Mouse (Mus musculus) left cerebral cortex, adult 2 months (tissue): ENCODE data around the gene Srprb. TPM values are rescaled to one million over a fixed set of nuclear protein-coding genes. Genes with fewer than 3 reads are reported as not detected.

Experiments
- DNase-seq, 2 experiments: peaks; one replicate each; pipeline ENCODE4 v3.0.0; 2021 to 2022; ENCODE audit warnings: low spot score in 2 of 2, mixed read lengths in 1 of 2; ENCODE audit errors: extremely low spot score in 1 of 2
- H3K27ac ChIP-seq: fragments of 200-600 bp; 2 replicates; pipeline ENCODE4 v1.8.1; 2022
- H3K4me3 ChIP-seq: fragments of 200-600 bp; 2 replicates; pipeline ENCODE4 v1.8.1; 2022
- CTCF ChIP-seq: fragments of 200-600 bp; IDR thresholded peaks from 2 replicates; pipeline ENCODE4 v1.8.1; 2022; ENCODE audit warnings: antibody characterized with exemption, mild to moderate bottlenecking, moderate library complexity
- intact Hi-C: fragments of 180-260 bp; cut with DNase I; formaldehyde crosslinking; loops from one replicate; pipeline ENCODE4 v1.15.1; 2025
- long read RNA-seq, 2 experiments: library from polyadenylated mRNA; stranded (forward); transcript quantifications; one replicate each; pipeline ENCODE4 v2.0.0; 2021; ENCODE audit warnings: borderline mapping rate in 2 of 2
- total RNA-seq, 2 experiments: library from RNA; stranded (reverse); gene quantifications; 2 replicates each; pipeline ENCODE4 v1.2.3; 2021

The Srprb gene
- total RNA-seq, result 10 to 100 TPM; 17.6 to 20.5 TPM
- long read RNA-seq, experiment 1, transcript Srprb-201 (7 exons, 3,064 nt), result major isoform, 18 of 23 reads
- long read RNA-seq, experiment 1, partial matches to known transcripts, result 0 of 23 reads
- long read RNA-seq, experiment 1, other reads (novel, unspliced or antisense), result 4 of 23 reads
- long read RNA-seq, experiment 2, transcript Srprb-201 (7 exons, 3,064 nt), result major isoform, 15 of 17 reads
- long read RNA-seq, experiment 2, partial matches to known transcripts, result 0 of 17 reads
- long read RNA-seq, experiment 2, other reads (novel, unspliced or antisense), result 2 of 17 reads

DNA sequence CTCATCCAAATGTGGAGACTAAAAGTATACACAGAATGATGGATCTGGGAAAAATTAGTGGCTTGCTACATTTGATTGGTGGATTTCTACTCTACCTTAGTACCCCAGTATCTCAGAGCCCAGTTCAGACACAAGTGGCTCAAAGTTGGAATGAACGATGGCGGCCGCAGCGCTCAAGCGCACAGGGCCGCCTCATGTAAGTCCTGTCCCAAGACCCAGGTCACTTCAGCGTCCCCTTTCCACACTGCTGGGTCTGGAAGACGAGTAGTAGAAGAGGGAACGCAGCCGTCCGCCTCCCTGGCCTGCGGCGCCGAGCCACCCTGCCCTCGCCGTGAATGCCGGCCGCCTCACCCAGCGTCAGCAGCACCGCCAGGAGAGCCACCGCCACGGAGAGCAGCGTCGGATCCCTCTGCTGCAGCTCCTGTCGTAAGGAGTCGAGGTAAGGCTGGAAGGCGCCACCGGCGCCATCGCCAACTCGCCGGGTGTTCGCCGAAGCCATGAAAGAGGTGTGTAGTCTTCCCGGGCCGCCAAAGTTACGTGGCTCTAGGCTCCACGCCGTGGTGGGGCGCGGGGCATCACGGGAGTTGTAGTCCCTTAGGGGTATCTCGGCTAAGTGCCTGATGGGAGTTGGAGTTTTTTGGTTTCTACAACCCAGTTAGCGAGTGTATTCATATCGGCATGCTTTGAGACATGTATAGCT is at the start of gene Srprb:
Gene Srprb (minus strand): TSS at position 577 of the 700 bp plus-strand sequence.
- intact Hi-C loops, result loop anchor here (5.0 kb wide), 1 partner anchor 109 kb away; no protein-coding TSS in a partner anchor
- DNase-seq, result peak; percentile 93 to 94
- H3K27ac ChIP-seq, result peak within 1 kb of the TSS; percentile 78
- peak within 1 kb of the TSS; percentile 74 for H3K4me3 ChIP-seq
- no peak for TF ChIP-seq CTCF

DNA sequence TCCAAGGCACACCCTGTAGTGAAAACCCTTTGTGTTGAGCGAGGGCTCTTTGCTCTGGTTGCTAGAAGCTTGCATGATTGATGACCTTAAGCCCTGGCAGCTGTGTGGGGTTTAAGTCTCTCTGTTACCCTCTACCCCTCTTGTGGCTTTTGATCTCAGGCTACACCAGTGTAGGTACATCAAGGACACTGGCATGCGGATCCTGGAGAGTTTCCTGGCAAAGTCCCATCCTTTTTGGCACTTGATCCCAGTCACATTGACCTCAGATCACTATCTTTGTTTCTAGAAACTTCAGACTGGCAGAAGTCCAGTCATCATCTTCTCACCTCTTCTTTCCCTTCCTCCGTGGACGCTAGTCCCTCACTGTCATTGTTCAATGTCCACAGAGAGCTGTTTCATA is 46.7 kb upstream of the Srprb start:
- intact Hi-C loops, result no loop called here
- Histone ChIP-seq H3K27ac (no peak overlapping the region), H3K4me3 (no peak overlapping the region)
- DNase-seq, result no peak
- no peak for TF ChIP-seq CTCF

DNA sequence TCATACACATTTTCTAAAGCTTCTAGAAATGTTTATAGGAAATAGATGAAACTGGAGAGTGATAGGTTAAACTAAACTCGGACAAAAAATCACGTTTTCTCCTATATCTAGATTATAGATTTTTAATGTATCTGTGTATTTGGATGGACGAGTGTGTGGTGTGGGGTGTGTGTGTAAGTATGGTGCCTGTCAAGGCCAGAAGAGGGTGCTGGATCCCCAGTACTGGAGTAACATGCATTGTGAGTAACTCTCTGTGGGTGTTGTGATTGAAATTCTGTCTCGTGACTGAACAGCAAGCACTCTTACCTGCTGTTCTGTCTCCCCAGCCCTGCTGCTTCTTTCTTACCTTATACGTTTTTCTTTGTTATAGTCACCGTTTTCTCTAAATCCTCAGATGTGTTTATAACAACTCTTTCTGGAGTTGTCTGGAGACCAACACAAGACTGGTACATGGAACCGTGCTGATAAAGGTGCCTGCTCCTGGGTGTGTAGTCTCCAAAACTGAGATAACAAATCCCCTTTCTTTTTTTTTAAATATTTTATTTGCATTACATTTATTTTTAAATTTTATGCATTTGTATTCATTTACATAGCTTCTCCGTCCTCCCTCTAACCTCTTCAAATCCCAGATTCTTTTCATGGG is 44.7 kb upstream of the Srprb start:
- no peak; the same call in none of the 2 replicates for TF ChIP-seq CTCF
- no peak for DNase-seq
- Histone ChIP-seq H3K4me3 (no peak overlapping the region), H3K27ac (no peak overlapping the region)
- intact Hi-C loops, result no loop called here

DNA sequence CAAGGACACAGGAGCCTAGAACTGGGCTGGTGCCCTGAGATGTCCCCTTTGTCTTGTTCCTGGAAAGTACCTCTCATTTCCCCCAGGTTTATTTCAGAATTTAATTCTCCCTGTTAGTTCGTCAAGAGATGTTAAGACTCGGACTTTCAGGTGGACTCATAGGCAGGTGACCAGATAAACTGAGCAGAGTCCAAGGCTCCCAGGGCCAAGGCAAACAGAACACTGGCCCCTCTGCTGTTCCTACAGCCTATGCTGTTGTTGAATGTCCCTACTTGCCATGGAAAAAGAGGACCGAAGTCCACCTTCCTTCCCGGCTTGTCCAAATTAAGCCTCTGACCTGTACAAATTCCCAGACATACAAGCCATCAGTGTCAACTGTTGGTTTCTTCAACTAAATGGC is 41.7 kb upstream of the Srprb start:
- intact Hi-C loops, result no loop called here
- TF ChIP-seq CTCF, result no peak
- Histone ChIP-seq H3K27ac (no peak overlapping the region), H3K4me3 (no peak overlapping the region)
- DNase-seq, result no peak

DNA sequence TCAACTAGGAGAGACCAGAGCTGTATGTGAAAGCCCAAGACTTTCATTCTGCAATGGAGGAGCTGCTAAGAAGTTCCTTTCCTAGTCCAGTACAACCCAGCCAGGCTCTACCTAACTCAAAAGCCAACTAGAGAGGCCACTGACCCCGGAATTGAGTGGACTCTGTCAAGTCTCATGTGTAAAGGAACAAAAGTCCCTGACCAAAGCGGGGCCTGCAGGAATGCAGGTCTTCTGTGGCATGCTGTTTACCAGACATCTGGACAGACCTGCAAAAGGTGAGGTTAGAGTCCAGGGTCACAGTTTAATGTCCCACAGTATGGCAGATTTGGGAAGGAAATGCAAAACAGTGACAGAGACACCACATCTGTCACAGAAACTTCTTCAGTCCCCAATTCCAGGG is 39.3 kb upstream of the Srprb start:
- TF ChIP-seq CTCF, result no peak
- no peak for DNase-seq
- intact Hi-C loops, result no loop called here
- H3K4me3 ChIP-seq, result no peak overlapping the region
- H3K27ac ChIP-seq, result no peak overlapping the region

DNA sequence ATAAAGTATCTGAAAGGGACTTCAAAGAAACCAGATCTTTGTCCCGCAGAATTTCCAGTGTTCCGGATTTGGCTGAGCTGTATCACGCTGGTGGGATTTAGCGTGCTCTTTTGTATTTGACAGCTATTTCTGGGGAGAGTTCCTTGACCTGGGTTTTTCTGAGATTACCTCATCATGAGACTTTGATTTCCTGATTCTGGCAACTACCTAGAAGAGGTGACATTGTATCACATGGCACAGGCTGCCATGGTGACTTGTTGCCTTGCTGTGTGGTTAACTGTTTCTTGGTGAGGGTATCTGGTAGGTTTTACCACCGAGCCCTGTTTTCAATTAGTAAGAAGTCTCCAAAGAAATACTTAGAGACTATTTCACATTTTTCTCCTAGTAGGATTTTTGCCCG is 37.5 kb upstream of the Srprb start:
- no peak for DNase-seq
- no peak overlapping the region for H3K27ac ChIP-seq
- intact Hi-C loops, result no loop called here
- no peak for TF ChIP-seq CTCF
- H3K4me3 ChIP-seq, result no peak overlapping the region

DNA sequence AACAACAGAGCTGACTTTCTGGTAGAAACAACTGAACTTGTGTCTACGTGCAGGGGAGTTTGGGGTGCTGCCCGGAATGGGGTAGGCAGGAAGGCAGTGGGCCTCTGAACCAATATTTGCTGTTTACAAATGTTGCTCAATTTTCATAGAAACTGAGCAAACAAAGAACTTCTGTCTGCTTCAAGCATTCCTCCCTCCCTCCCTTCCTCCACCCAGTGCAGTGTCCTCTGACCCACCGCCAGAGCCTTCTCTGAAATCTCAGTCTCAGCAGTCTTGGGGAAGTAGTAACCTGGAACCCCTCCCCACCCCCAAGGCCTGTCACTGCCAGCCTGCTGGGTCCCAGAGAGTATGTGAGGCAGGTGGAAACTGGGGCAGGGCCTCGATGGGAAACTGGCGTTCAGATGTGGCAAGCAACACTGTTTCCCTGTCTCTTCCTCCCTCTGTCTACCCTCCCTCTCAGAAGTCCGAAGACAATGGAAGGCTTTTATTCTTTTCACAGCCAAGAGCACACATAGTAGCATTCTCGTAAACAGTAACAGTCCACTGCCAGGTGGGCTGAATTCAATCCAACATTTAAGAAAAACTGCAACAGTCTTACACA is 32.7 kb upstream of the Srprb start:
- Histone ChIP-seq H3K4me3 (no peak overlapping the region), H3K27ac (peak overlapping the region; percentile 19; the same call in 1 of the 2 replicates)
- TF ChIP-seq CTCF, result no peak
- no peak for DNase-seq
- intact Hi-C loops, result no loop called here

DNA sequence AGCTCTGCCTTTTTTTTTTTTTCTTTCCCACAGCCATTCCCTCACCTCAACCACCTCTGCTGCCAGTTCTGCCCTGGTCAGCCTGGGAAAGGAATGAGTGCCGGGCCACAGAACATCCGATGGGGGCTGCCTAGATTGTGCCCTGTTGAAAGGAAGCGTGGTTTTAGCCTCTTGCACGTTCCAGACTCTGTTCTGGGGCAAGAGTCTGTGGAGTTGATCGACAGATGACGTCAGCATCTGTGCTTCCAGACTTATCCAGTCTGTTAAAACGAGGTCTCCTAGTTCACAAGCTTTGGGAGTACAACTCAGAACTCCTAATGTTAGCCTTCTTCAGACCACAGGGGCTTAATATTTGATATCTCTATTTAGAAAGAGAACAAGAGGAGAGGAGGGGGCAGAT is 32.1 kb upstream of the Srprb start:
- Histone ChIP-seq H3K27ac (peak overlapping the region; percentile 6; the same call in 1 of the 2 replicates), H3K4me3 (no peak overlapping the region)
- no peak for TF ChIP-seq CTCF
- intact Hi-C loops, result no loop called here
- no peak for DNase-seq

DNA sequence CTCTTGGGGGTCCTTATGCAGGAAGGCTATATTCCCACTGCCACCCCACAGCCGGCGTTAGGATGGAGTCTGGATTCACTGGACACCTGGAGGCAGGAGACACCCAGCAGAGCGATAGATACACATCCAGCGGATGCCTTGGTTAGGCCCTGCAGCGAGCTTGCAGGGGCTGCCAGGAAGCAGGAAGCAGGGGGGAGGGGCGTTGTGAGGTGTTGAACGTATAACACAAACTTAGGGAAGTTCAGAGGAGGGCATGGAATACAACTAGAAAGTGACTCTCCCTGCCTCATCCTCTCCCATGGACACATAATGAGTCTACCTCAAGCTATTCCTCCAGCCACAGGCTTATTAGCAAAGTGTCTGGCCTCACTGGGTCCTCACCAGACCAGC is 31.1 kb upstream of the Srprb start:
- no peak for DNase-seq
- no peak for TF ChIP-seq CTCF
- Histone ChIP-seq H3K4me3 (no peak overlapping the region), H3K27ac (0 out of 2 replicates have a peak overlapping the region, but pooled peaks have one; percentile 16)
- intact Hi-C loops, result no loop called here

DNA sequence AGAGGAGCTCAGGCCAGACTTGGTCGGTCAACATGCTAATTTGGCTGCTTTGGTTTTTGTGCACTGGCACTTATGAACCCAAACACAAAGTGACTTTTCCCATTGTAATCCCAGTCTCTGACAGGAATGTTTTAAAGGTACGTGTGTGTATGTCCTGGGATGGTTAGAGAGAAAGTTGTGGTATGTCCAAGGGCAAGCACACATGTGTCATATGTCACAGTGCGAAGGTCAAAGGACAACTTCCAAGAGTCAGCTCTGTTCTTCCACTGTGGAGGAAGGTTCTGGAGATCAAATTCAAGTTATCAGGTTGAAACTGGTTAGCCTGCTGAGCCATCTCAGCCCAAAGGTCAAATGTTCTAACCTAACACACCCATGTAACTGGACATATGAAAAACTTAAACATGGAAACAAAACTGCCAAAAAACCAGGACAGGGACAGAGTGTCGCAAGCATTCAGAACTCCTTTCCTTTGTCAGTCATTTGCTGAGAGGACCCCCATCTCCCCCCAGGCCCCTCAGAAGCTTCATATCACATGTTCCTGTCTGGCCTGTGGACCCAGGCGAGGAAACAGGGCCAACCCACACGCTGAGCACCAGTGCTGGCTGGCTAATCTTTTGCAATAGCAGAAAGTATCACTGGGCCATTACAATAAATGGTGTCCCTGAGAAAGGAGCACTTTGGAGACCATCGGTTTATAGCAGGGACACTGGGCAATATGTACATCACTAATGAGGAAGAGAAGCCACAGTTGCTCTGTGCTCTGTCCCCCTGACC is 30.5 kb upstream of the Srprb start:
- no peak for TF ChIP-seq CTCF
- no peak overlapping the region for H3K4me3 ChIP-seq
- intact Hi-C loops, result no loop called here
- DNase-seq, result no peak
- H3K27ac ChIP-seq, result no peak overlapping the region

DNA sequence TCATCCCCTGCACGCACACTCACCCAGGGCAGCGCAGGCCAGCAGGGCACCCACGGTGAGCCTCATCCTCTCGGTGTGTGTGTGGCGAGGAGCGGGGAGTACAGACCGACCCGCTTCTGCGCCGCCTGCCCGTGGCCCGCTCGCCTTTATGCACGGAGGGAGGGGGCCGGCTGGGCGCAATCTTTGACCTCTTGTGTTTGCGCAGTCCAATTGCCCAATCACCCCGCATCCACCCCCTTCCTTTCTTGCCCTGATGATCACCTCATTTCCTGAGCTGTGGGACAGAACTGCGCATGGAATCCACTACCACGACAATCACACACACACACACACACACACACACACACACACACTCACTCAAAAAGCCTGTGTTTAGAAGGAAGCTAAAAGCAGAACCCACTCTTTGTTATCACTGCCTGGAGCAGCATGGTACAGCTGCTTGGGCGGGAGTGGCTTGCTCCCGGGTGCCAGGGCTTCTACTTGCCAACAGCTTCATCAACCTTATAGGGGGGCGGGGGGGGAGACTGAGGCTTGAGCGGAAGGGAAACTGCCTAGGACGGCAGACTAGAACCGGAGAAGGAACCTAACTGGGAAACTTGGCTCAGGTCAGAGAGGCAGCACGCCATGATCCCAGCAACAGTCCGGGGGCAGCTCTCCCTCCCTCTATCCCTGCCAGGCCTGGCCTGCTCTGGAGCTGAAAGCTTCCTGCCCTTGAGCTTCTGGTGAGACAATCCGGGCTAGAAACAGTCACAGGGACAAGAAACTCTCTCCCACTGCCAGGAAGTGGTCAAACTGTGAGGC is 28.4 kb upstream of the Srprb start, which contains the start of the genes Gm20425 and Trf:
Gene Gm20425 (minus strand): TSS at position 157 of the 801 bp plus-strand sequence.
Gene Trf (minus strand): TSS at position 294 of the 801 bp plus-strand sequence.
- intact Hi-C loops, result no loop called here
- peak; percentile 24 to 43 for DNase-seq
- peak within 1 kb of the TSS; percentile 13; the same call in 1 of the 2 replicates for H3K4me3 ChIP-seq
- no peak for TF ChIP-seq CTCF
- H3K27ac ChIP-seq, result peak within 1 kb of the TSS; percentile 73
